Mouse (Mus musculus): ENCODE measurements around the gene Col18a1. TPM values are rescaled to one million over a fixed set of nuclear protein-coding genes. Genes with fewer than 3 reads are reported as not detected.

The Col18a1 gene
- polyA plus RNA-seq, 1 experiment from 2014 or later = 107 TPM

GRCm38 (mm10) chr10:77200295-77200694 lies 33.9 kb upstream of the Col18a1 start:
- no peak overlapping the region for H3K4me3 ChIP-seq
- peaks cover 13% of the 10 kb centered on the region for H3K4me1 ChIP-seq
- WGBS = 90% methylated on average over 9 of the region's 9 CpGs
- H3K9ac ChIP-seq = no peak overlapping the region
- no peaks in the 10 kb centered on the region for H3K9me3 ChIP-seq
- no peak overlapping the region for H3K27ac ChIP-seq
- no peak overlapping the region for H3K4me2 ChIP-seq (replicated peaks)
- H3K36me3 ChIP-seq = no peaks in the 10 kb centered on the region
- ATAC-seq (ENCODE audit: low FRiP score, low read depth) = no peak
- no peaks in the 10 kb centered on the region for H3K27me3 ChIP-seq (replicated peaks)

DNA sequence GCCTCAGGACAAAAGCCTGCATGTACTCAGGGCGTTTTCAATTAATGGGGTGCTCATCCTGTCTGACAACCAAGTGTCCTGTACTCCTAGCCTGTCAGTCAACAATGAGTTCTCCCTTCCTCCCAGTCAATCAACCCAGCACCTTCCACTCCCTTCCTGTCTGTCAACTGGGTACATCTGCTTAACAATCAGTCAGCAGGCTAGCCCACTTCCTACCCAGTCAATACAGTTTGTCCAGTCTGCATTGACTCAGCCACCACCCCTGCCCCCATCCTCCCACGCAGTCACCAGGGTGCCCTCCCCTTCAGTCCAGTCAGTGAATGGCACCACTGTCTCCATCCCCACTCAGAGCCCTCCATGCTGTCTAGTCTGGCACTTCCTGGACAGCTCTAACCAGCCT lies 32.9 kb upstream of the Col18a1 start:
- Histone ChIP-seq H3K36me3 (no peaks in the 10 kb centered on the region), H3K27ac (no peak overlapping the region), H3K27me3 (replicated peaks) (no peaks in the 10 kb centered on the region), H3K4me3 (no peak overlapping the region), H3K4me2 (replicated peaks) (no peak overlapping the region), H3K9me3 (no peaks in the 10 kb centered on the region), H3K4me1 (0 out of 2 replicates have a peak, but pooled peaks cover 7% of the 10 kb centered on the region), H3K9ac (no peak overlapping the region)
- WGBS = 77% methylated on average over 2 of the region's 2 CpGs
- ATAC-seq (ENCODE audit: low FRiP score, low read depth) = no peak

DNA sequence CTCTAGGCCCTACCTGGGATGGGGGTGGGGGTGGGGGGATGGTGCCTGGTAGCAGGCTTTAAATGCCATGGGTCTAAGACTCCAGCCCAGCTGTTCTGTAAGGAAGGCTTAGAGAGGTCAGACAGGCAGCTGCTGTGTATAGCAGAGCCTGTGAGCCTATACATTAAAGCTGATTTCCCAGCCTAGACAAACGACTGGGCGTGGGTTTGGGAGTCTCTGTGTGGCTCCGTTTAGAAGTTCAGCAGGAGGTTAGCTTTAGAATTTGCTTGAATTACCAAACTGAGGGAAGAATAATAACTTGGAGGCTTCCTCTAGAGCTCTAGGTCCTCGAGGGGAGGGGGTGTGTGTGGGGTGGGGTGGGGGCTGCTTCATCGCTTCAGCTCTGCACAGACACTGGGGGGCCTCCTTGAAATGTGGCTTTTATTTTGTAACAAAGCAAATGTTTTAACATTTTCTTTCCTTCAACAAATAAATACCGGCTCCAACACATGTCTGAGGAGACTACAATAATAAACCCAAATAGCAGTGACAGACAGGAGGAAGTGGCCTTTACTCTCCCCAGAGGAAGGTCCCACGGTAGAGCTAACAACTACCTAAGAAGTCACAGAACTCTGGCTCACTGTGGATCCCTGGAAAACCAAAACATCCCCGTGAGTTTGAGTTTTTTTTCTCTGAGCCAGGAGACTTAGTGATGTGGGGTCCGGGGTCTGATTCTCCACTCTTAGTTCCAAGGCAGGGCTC lies 31.3 kb upstream of the Col18a1 start:
- H3K9me3 ChIP-seq = no peaks in the 10 kb centered on the region
- H3K4me2 ChIP-seq (replicated peaks) = 0 out of 2 replicates have a peak overlapping the region, but pooled peaks have one; percentile 7
- WGBS = 15% methylated on average over 9 of the region's 9 CpGs
- H3K9ac ChIP-seq = no peak overlapping the region
- 0 out of 2 replicates have a peak, but pooled peaks cover 7% of the 10 kb centered on the region for H3K4me1 ChIP-seq
- 0 out of 2 replicates have a peak overlapping the region, but pooled peaks have one; percentile 16 for H3K27ac ChIP-seq
- no peaks in the 10 kb centered on the region for H3K27me3 ChIP-seq (replicated peaks)
- peak; percentile 57; the same call in 1 of the 2 replicates for ATAC-seq (ENCODE audit: low FRiP score, low read depth)
- no peak overlapping the region for H3K4me3 ChIP-seq
- no peaks in the 10 kb centered on the region for H3K36me3 ChIP-seq

DNA sequence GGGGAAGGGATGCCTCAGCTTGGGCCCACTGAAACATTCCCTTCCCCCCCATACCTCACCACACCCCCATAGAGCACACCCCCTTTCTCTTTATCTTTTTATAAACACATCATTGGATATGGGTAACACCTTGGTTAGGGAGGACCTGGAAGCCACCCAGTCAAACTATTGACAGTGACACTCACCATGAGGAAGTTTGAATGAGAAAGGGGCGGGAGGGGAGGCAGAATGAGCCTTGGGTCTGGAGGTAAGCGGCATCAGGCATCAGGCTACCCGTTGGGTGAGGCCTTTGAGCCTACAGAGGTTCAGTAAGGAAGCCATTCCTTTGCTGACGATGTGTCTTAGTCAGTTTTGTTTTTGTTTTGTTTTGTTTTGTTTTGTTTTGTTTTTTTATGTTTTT lies 30.3 kb upstream of the Col18a1 start:
- 83% methylated on average over 4 of the region's 4 CpGs for WGBS
- Histone ChIP-seq H3K9me3 (no peaks in the 10 kb centered on the region), H3K9ac (no peak overlapping the region), H3K4me3 (no peak overlapping the region), H3K4me1 (peaks cover 10% of the 10 kb centered on the region; the same call in 1 of the 2 replicates), H3K27me3 (replicated peaks) (no peaks in the 10 kb centered on the region), H3K36me3 (no peaks in the 10 kb centered on the region), H3K4me2 (replicated peaks) (no peak overlapping the region), H3K27ac (no peak overlapping the region)
- no peak for ATAC-seq (ENCODE audit: low FRiP score, low read depth)

DNA sequence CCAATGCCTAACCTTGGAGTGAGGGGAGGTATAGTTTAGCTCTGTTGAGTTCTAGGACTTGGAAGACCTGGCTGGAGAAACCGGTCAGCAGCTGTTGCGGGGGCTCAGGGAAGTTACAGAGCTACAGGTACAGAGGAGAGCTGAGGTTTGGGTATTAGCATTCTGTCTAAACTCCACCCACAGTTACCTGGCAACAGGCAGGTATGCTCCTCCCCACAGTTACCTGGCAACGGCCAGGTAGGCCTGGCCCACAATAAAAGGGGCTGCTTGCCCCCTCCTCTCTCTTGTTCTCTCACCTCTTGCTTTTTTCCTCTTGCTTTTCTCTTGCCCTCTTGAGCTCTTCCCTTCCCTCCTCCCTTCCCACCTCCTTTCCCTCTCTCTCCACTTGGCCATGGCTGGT lies 29.8 kb upstream of the Col18a1 start:
- H3K9me3 ChIP-seq = no peaks in the 10 kb centered on the region
- 92% methylated on average over 3 of the region's 3 CpGs for WGBS
- no peak overlapping the region for H3K4me3 ChIP-seq
- H3K4me1 ChIP-seq = peaks cover 15% of the 10 kb centered on the region
- no peak overlapping the region for H3K4me2 ChIP-seq (replicated peaks)
- no peaks in the 10 kb centered on the region for H3K36me3 ChIP-seq
- no peak for ATAC-seq (ENCODE audit: low FRiP score, low read depth)
- no peak overlapping the region for H3K27ac ChIP-seq
- no peaks in the 10 kb centered on the region for H3K27me3 ChIP-seq (replicated peaks)
- no peak overlapping the region for H3K9ac ChIP-seq

- Histone ChIP-seq H3K4me2 (replicated peaks) (no peak overlapping the region), H3K4me1 (peaks cover 29% of the 10 kb centered on the region), H3K9me3 (no peaks in the 10 kb centered on the region), H3K4me3 (no peak overlapping the region), H3K9ac (no peak overlapping the region), H3K36me3 (no peaks in the 10 kb centered on the region), H3K27ac (no peak overlapping the region), H3K27me3 (replicated peaks) (no peaks in the 10 kb centered on the region)
- ATAC-seq (ENCODE audit: low FRiP score, low read depth) = no peak
Measured at GRCm38 (mm10) chr10:77193495-77193894, 27.1 kb upstream of the Col18a1 start.

DNA sequence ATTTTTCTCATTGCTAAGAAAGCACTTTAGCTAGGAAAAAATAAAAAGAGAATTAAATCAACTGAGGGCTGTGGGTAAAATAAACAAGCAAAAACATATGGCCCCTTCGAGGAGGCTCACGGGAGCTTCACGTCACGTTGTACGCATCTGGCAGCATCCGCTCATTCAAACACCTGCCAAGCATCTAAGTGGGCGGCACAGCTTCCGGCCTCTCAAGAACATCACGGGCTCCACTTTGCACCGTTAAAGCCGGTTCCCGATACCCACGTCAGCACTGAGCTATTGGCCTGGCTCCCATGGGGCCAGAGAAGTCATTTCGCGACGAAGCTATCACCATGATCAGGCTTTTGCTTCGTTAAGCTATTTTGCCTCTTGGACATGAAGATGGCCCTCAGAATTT lies 26.4 kb upstream of the Col18a1 start:
- no peaks in the 10 kb centered on the region for H3K36me3 ChIP-seq

DNA sequence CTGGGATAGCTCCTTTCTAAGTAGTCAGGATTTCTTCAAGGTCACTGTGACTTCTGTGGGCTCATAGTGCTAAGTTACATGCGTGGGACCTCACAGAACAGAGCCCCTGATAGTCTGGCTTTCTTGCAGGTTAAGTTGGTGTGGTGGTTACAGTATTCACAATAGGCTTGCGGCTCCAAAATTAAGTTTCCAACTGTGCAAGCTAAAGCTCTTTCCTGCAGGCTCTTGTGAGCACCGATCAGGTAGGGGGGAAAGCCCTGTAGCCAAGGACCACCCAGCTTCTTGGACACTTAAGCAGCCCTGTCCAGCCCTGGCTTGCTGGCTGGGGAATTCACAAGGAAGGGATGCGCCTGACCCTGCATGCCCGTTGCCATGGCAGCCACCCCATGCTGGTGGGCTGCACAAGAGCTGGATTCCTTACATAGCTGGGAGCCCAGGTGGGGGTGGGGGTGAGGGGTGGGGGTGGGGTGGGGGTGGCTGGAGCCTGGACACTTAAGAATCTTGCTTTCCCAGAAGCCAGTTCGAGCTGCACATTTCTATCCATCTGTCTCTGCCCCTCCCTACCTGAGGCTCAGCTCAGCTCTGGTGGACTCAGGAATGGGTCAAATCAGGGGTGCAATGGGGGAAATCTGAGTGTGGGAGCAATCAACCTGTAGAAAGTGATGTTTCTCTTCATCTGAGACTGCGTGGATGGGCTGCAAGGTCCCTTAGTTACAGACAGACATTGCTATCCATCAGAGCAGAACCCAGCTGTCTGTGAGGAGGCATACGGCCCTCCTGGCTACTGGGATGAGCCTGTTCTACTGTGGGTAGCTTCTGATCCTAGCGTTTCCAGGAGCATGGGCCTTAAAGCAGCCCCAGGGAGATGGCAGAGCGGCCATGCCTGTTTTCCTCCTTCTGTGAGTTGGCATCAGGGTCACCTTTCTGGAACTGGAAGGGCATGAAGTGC lies 24.9 kb upstream of the Col18a1 start:
- peak overlapping the region; percentile 33; the same call in 1 of the 2 replicates for H3K4me2 ChIP-seq (replicated peaks)

More for the DNA sequence above, 26.4 kb upstream of the Col18a1 start:
- Histone ChIP-seq H3K4me1 (peaks cover 32% of the 10 kb centered on the region), H3K4me3 (no peak overlapping the region), H3K9me3 (no peaks in the 10 kb centered on the region), H3K4me2 (replicated peaks) (no peak overlapping the region), H3K27me3 (replicated peaks) (no peaks in the 10 kb centered on the region), H3K27ac (no peak overlapping the region), H3K9ac (no peak overlapping the region)
- 79% methylated on average over 17 of the region's 17 CpGs for WGBS
- ATAC-seq (ENCODE audit: low FRiP score, low read depth) = no peak

GRCm38 (mm10) chr10:77187427-77187826 lies 21.1 kb upstream of the Col18a1 start:
- no peak overlapping the region for H3K4me2 ChIP-seq (replicated peaks)
- H3K4me1 ChIP-seq = peaks cover 26% of the 10 kb centered on the region
- no peak for ATAC-seq (ENCODE audit: low FRiP score, low read depth)
- no peaks in the 10 kb centered on the region for H3K27me3 ChIP-seq (replicated peaks)
- H3K27ac ChIP-seq = no peak overlapping the region
- 84% methylated on average over 7 of the region's 7 CpGs for WGBS
- no peak overlapping the region for H3K9ac ChIP-seq
- no peaks in the 10 kb centered on the region for H3K9me3 ChIP-seq
- H3K36me3 ChIP-seq = no peaks in the 10 kb centered on the region
- no peak overlapping the region for H3K4me3 ChIP-seq

More for the DNA sequence above, 24.9 kb upstream of the Col18a1 start:
- no peaks in the 10 kb centered on the region for H3K9me3 ChIP-seq
- peak; percentile 86 for ATAC-seq (ENCODE audit: low FRiP score, low read depth)
- no peaks in the 10 kb centered on the region for H3K27me3 ChIP-seq (replicated peaks)
- no peaks in the 10 kb centered on the region for H3K36me3 ChIP-seq
- 0 out of 2 replicates have a peak overlapping the region, but pooled peaks have one; percentile 3 for H3K9ac ChIP-seq
- no peak overlapping the region for H3K27ac ChIP-seq
- H3K4me1 ChIP-seq = peaks cover 26% of the 10 kb centered on the region
- H3K4me3 ChIP-seq = no peak overlapping the region
- WGBS = 16% methylated on average over 10 of the region's 10 CpGs

DNA sequence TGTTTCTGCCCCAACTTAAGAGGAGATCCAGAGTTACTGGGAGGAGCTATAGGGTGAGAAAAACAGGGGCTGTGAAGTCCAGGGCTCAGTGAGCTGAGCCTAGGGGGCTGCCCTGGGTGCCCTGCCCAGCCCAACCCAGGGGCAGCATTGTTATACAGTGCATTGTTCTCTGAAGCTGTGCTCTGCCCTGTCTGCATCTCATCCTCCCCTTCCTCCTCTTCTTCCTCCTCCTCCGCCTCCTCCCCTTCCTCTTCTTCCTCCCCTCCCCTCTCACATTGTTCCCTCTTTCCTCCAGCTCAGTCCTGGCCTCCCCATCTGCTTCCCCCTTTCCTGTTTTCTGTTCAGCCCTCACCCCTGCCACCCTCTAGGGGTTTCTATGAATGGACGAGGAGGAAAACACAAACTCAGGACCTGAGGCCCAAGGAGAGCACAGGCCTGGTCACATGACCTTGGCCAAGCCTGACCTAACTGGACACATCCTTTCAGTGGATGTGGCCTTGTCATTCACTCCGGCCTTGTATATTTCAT lies 16.5 kb upstream of the Col18a1 start:
- Histone ChIP-seq H3K27ac (no peak overlapping the region), H3K4me3 (no peak overlapping the region), H3K9ac (no peak overlapping the region), H3K4me2 (replicated peaks) (no peak overlapping the region), H3K27me3 (replicated peaks) (no peaks in the 10 kb centered on the region), H3K36me3 (no peaks in the 10 kb centered on the region), H3K4me1 (no peaks in the 10 kb centered on the region), H3K9me3 (no peaks in the 10 kb centered on the region)
- WGBS = 71% methylated on average over 3 of the region's 3 CpGs
- no peak for ATAC-seq (ENCODE audit: low FRiP score, low read depth)

GRCm38 (mm10) chr10:77180110-77180509 lies 13.8 kb upstream of the Col18a1 start:
- Histone ChIP-seq H3K27ac (no peak overlapping the region), H3K4me1 (no peaks in the 10 kb centered on the region), H3K36me3 (no peaks in the 10 kb centered on the region), H3K27me3 (replicated peaks) (no peaks in the 10 kb centered on the region), H3K4me2 (replicated peaks) (no peak overlapping the region), H3K4me3 (no peak overlapping the region), H3K9ac (no peak overlapping the region), H3K9me3 (no peaks in the 10 kb centered on the region)
- WGBS = 90% methylated on average over 3 of the region's 3 CpGs
- no peak for ATAC-seq (ENCODE audit: low FRiP score, low read depth)

DNA sequence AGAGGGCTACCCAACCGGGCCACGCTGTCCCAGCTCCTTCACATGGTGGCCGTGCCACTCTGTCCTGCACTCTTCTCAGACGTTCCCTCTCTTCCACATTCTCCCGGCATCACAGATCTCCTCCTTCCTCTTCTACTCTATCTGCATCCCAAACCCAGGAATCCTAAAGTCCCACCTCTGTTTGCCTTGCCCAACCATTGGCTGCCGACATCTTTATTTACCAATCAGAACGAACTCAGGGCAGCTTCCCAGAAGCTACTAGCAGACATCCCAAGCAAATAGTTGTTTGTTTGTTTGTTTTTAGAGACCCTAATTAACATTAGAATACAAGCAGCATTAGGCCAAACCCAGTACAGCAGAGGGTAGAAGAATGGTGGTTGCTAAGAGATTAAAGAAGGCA lies 12.3 kb upstream of the Col18a1 start:
- no peak overlapping the region for H3K4me3 ChIP-seq
- WGBS = 83% methylated on average over 7 of the region's 7 CpGs
- ATAC-seq (ENCODE audit: low FRiP score, low read depth) = no peak
- H3K4me1 ChIP-seq = no peaks in the 10 kb centered on the region
- H3K27ac ChIP-seq = no peak overlapping the region
- H3K9ac ChIP-seq = no peak overlapping the region
- no peaks in the 10 kb centered on the region for H3K36me3 ChIP-seq
- H3K4me2 ChIP-seq (replicated peaks) = no peak overlapping the region
- no peaks in the 10 kb centered on the region for H3K9me3 ChIP-seq
- no peaks in the 10 kb centered on the region for H3K27me3 ChIP-seq (replicated peaks)

Measured in neural tube, embryonic 12.5 days (tissue).